22 mouse cellular contexts compared by ENCODE assay signal in genomic region chr2:181787852-181788251, GRCm38 (mm10). TPM values are rescaled to one million over a fixed set of nuclear protein-coding genes. Genes with fewer than 3 reads are reported as not detected.
A peak's percentile ranks its signal among the peaks of the same experiment; 100 is the strongest.
DNase-seq lines count a peak whose midpoint lies in the region; ATAC-seq lines count a peak whose summit lies in the region.
"Had no signal": no experiment of that assay in that cellular context is flagged by ENCODE, and none has a peak within 500 bp of the region (broad histone marks: within the 10 kb centered on the region; RNA-seq: fewer than 3 reads in every experiment).

No protein-coding gene starts in this region.

- H3K27me3 ChIP-seq in neural tube, embryonic 13.5 days: no peaks in the 10 kb centered on the region
- no peaks in the 10 kb centered on the region for H3K27me3 ChIP-seq in forebrain, embryonic 16.5 days (replicated peaks; ENCODE audit: control insufficient read depth, insufficient read depth, low read length)
- H3K27me3 ChIP-seq: embryonic facial prominence, embryonic 15.5 days; heart, embryonic 13.5 days; intestine, embryonic 15.5 days had no signal

- 26% methylated on average over 5 of the region's 5 CpGs for WGBS in neural tube, embryonic 13.5 days
- WGBS in forebrain, embryonic 16.5 days: 15% methylated on average over 5 of the region's 5 CpGs

- intact Hi-C loops in heart, postnatal 14 days (cut with DNase I): no loop called here

- peak overlapping the region; percentile 57 for H3K27ac ChIP-seq in neural tube, embryonic 13.5 days (replicated peaks)
- no peak overlapping the region for H3K27ac ChIP-seq in forebrain, embryonic 16.5 days (ENCODE audit: low read length)
- H3K27ac ChIP-seq: embryonic facial prominence, embryonic 15.5 days; gastrocnemius, adult 2 months; heart, embryonic 13.5 days; hindbrain, embryonic 14.5 days; intestine, embryonic 15.5 days had no signal

- H3K9ac ChIP-seq in neural tube, embryonic 13.5 days: no peak overlapping the region
- no peak overlapping the region for H3K9ac ChIP-seq in forebrain, embryonic 16.5 days (replicated peaks; ENCODE audit: low read depth, low read length)
- H3K9ac ChIP-seq: embryonic facial prominence, embryonic 15.5 days; heart, embryonic 13.5 days; hindbrain, embryonic 14.5 days; intestine, embryonic 15.5 days had no signal

- H3K4me1 ChIP-seq in neural tube, embryonic 13.5 days (replicated peaks): peaks cover 30% of the 10 kb centered on the region
- peaks cover 3% of the 10 kb centered on the region for H3K4me1 ChIP-seq in forebrain, embryonic 16.5 days (replicated peaks; ENCODE audit: control insufficient read depth, insufficient read depth, low read length)
- H3K4me1 ChIP-seq: embryonic facial prominence, embryonic 15.5 days; heart, embryonic 13.5 days; intestine, embryonic 15.5 days had no signal

- no peak overlapping the region for H3K4me3 ChIP-seq in neural tube, embryonic 13.5 days
- no peak overlapping the region for H3K4me3 ChIP-seq in forebrain, embryonic 16.5 days (replicated peaks; ENCODE audit: low read length)
- H3K4me3 ChIP-seq: embryonic facial prominence, embryonic 15.5 days; erythroblast, embryonic 14.5 days; gastrocnemius, adult 2 months; heart, embryonic 13.5 days; intestine, embryonic 15.5 days had no signal

- H3K36me3 ChIP-seq in neural tube, embryonic 13.5 days: peaks cover 83% of the 10 kb centered on the region
- peaks cover 13% of the 10 kb centered on the region for H3K36me3 ChIP-seq in forebrain, embryonic 16.5 days (ENCODE audit: control insufficient read depth, insufficient read depth)
- H3K36me3 ChIP-seq: embryonic facial prominence, embryonic 15.5 days; heart, embryonic 13.5 days; intestine, embryonic 15.5 days had no signal

- H3K9me3 ChIP-seq in neural tube, embryonic 13.5 days: no peaks in the 10 kb centered on the region
- H3K9me3 ChIP-seq in forebrain, embryonic 16.5 days (ENCODE audit: control insufficient read depth, low read length): no peaks in the 10 kb centered on the region
- H3K9me3 ChIP-seq: embryonic facial prominence, embryonic 15.5 days; heart, embryonic 13.5 days; intestine, embryonic 15.5 days had no signal

- no peak for ATAC-seq in neural tube, embryonic 13.5 days (ENCODE audit: low read depth)
- peak; percentile 58 for ATAC-seq in forebrain, embryonic 16.5 days
- ATAC-seq: intestine, embryonic 15.5 days had no signal

- H3K4me2 ChIP-seq in neural tube, embryonic 13.5 days: no peak overlapping the region
- H3K4me2 ChIP-seq in forebrain, embryonic 16.5 days (ENCODE audit: low read length): no peak overlapping the region
- H3K4me2 ChIP-seq: embryonic facial prominence, embryonic 15.5 days; heart, embryonic 13.5 days; hindbrain, embryonic 14.5 days; intestine, embryonic 15.5 days had no signal

- peak; percentile 2 for DNase-seq in heart, adult 11 months
- no peak for DNase-seq in heart, postnatal 14 days
- no peak for DNase-seq in neural tube, embryonic 10.5 days (ENCODE audit: extremely low spot score, low spot score)
- DNase-seq in thymus, postnatal 0 days (ENCODE audit: low spot score): no peak
- no peak for DNase-seq in embryo, embryonic 11 days
- DNase-seq: adrenal gland, adult 2 months; adrenal gland, postnatal 25 days; cerebellum, adult 2 months; cerebellum, postnatal 14 days; gastrocnemius, adult 2 months; gastrocnemius, postnatal 25 days; heart, postnatal 4 days; kidney, adult 18-20 months had no signal

RNA-seq across cellular contexts. Expression of gene Myt1, which starts 24.7 kb away (rescaled TPM):
- total RNA-seq in heart, postnatal 14 days (2021): not detected
- polyA plus RNA-seq in neural tube, embryonic 13.5 days (2015; fragmentation: Nextera tagmentation; extraction: Ambion mirVana): 44.9 and 52.5 TPM in 2 replicates
- polyA plus RNA-seq in forebrain, embryonic 16.5 days (2015; fragmentation: Nextera tagmentation; extraction: Ambion mirVana): 24.1 and 24.2 TPM in 2 replicates
- not detected in 2 replicates for polyA plus RNA-seq in thymus, postnatal 0 days (2015; fragmentation: Nextera tagmentation; extraction: Ambion mirVana)
- total RNA-seq: gastrocnemius, adult 2 months; gastrocnemius, postnatal 25 days; granulocyte monocyte progenitor cell, adult 5-6 weeks; heart, postnatal 4 days had no signal
- polyA plus RNA-seq: erythroblast, embryonic 14.5 days; heart, postnatal 0 days had no signal

RNA-seq across cellular contexts. Expression of gene Pcmtd2, which starts 49.8 kb away (rescaled TPM):
- total RNA-seq in heart, postnatal 14 days (2021): 10 to 100 TPM; 43.4 to 61.5 TPM
- polyA plus RNA-seq in neural tube, embryonic 13.5 days (2015; fragmentation: Nextera tagmentation; extraction: Ambion mirVana): 33.2 and 38.3 TPM in 2 replicates
- 48.4 and 57.0 TPM in 2 replicates for polyA plus RNA-seq in forebrain, embryonic 16.5 days (2015; fragmentation: Nextera tagmentation; extraction: Ambion mirVana)
- 42.0 and 52.9 TPM in 2 replicates for polyA plus RNA-seq in thymus, postnatal 0 days (2015; fragmentation: Nextera tagmentation; extraction: Ambion mirVana)

Comparison
In these comparisons a context has a peak if more than half of its experiments do, and no peak if none do; other contexts are left out.
1. RNA of gene Myt1, which starts 24.7 kb away (polyA plus RNA-seq): 44.9 to 52.5 TPM in neural tube, embryonic 13.5 days and 24.1 to 24.2 TPM in forebrain, embryonic 16.5 days; not detected in thymus, postnatal 0 days; every median in the first group is over 10 times any median in the second.